Mouse (Mus musculus) forebrain, postnatal 0 days (tissue): ENCODE measurements around the gene Pip5kl1. TPM values are rescaled to one million over a fixed set of nuclear protein-coding genes. Genes with fewer than 3 reads are reported as not detected.

Experiments used
- ATAC-seq: fragments of 200-750 bp; cut with Nextera tagmentation; 2 replicates; pipeline ENCODE4 v1.8.0; 2017; ENCODE audit warnings: mild to moderate bottlenecking, moderate library complexity
- DNase-seq: peaks from one replicate; pipeline ENCODE4 v3.0.0-alpha.2; 2015
- H3K27ac ChIP-seq: fragments of 300-500 bp; sonication (generic); 2 replicates; pipeline ENCODE4 v1.5.1; 2014; ENCODE audit warnings: low read depth, mild to moderate bottlenecking, antibody characterized with exemption, low read length, moderate library complexity, mixed read lengths
- H3K27me3 ChIP-seq: fragments of 300-500 bp; sonication (generic); 2 replicates; pipeline ENCODE4 v1.6.1; 2014; ENCODE audit warnings: mild to moderate bottlenecking, low read length, mixed read lengths; ENCODE audit not compliant: insufficient read depth
- H3K36me3 ChIP-seq: fragments of 300-500 bp; sonication (generic); 2 replicates; pipeline ENCODE4 v1.6.1; 2014; ENCODE audit warnings: mild to moderate bottlenecking, moderate library complexity; ENCODE audit not compliant: insufficient read depth
- H3K4me1 ChIP-seq: fragments of 300-500 bp; sonication (generic); 2 replicates; pipeline ENCODE4 v1.6.1; 2014; ENCODE audit warnings: antibody characterized with exemption; ENCODE audit not compliant: insufficient read depth
- H3K4me2 ChIP-seq: fragments of 300-500 bp; sonication (generic); 2 replicates; pipeline ENCODE4 v1.6.1; 2014; ENCODE audit warnings: low read depth, mild to moderate bottlenecking, moderate library complexity
- H3K4me3 ChIP-seq: fragments of 300-500 bp; sonication (generic); 2 replicates; pipeline ENCODE4 v1.5.1; 2014; ENCODE audit warnings: low read depth, low read length, mixed read lengths
- H3K9ac ChIP-seq: fragments of 300-500 bp; sonication (generic); 2 replicates; pipeline ENCODE4 v1.6.1; 2014; ENCODE audit warnings: mild to moderate bottlenecking
- H3K9me3 ChIP-seq: fragments of 300-500 bp; sonication (generic); 2 replicates; pipeline ENCODE4 v1.6.1; 2016; ENCODE audit warnings: low read length
- CTCF ChIP-seq: sonication (generic); IDR thresholded peaks from 2 replicates; pipeline ENCODE4 v1.5.1; 2016; ENCODE audit warnings: antibody characterized with exemption, control low read depth, low read depth
- WGBS: fragments of 180-500 bp; shearing (Covaris S2); extraction: QIAGEN DNeasy Blood & Tissue Kit; methylation state at CpG from one replicate; pipeline ENCODE4 v1.1.7; 2014; 5-methylcytosine and 5-hydroxymethylcytosine counted together
- polyA plus RNA-seq: library from polyadenylated mRNA; unstranded; fragments of >200 nt; fragmentation: Nextera tagmentation; extraction: Ambion mirVana; gene quantifications from 2 replicates; pipeline ENCODE4 v1.2.1, GENCODE M21; 2015
- total RNA-seq: library from RNA; depleted of rRNA; stranded (reverse); fragments of >200 nt; gene quantifications from 2 replicates; pipeline ENCODE4 v1.2.3, GENCODE M21; 2014

Pip5kl1 gene
- total and polyA plus RNA-seq, 2 experiments from 2014 or later, result 8.2 to 11.8 TPM

GRCm38 (mm10) chr2:32574901-32575585 lies 446 bp downstream of the Pip5kl1 start:
- H3K9ac ChIP-seq, result peak overlapping the region; percentile 67
- DNase-seq, result peak; percentile 83
- H3K4me3 ChIP-seq, result peak overlapping the region; percentile 56
- H3K9me3 ChIP-seq, result no peaks in the 10 kb centered on the region
- peaks cover 8% of the 10 kb centered on the region; the same call in 1 of the 2 replicates for H3K36me3 ChIP-seq
- peak overlapping the region; percentile 40; the same call in 1 of the 2 replicates for H3K27ac ChIP-seq
- H3K4me2 ChIP-seq, result peak overlapping the region; percentile 99
- ATAC-seq, result peak; percentile 57
- TF ChIP-seq CTCF, result peak; percentile 81
- H3K4me1 ChIP-seq, result peaks cover 7% of the 10 kb centered on the region
- H3K27me3 ChIP-seq, result peaks cover 3% of the 10 kb centered on the region; the same call in 1 of the 2 replicates
- 1% methylated on average over 26 of the region's 26 CpGs for WGBS

DNA sequence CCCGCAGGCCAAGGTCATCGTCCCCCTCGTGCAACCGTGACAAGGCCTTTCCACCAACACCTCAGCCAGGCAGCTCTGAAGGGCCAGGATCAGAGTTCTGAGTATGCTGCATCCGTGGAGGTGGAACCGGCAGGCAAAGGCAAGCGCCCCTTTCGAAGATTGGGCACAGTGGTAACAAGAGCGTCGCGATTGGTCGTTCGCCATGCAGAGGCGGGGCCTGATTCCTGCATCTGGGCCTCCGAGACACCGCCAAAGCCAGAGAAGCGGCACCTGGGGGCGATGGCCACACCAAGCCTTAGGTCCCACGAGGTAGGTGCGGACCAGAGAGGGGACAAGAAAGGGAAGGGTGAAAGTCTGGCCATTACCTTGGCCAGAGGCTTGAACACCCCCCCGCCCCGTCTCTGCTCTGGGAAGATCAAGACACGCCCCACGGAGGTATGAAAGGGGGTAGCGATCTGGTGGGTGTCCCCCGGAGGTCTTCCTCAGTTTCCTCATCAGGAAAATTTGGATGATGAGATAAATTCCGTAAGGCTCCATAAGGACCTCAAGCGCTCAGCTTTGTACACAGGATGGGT lies 1.1 kb downstream of the Pip5kl1 start, which contains the start of gene 9430097D07Rik:
9430097D07Rik (minus strand) TSS at position 99 of the 575 bp plus-strand sequence.
- WGBS, result 5% methylated on average over 28 of the region's 28 CpGs
- Histone ChIP-seq H3K36me3 (peaks cover 8% of the 10 kb centered on the region; the same call in 1 of the 2 replicates), H3K9ac (peak within 1 kb of the TSS; percentile 67), H3K9me3 (no peaks in the 10 kb centered on the region), H3K4me2 (peak within 1 kb of the TSS; percentile 99), H3K27ac (peak within 1 kb of the TSS; percentile 40; the same call in 1 of the 2 replicates), H3K27me3 (peaks cover 3% of the 10 kb centered on the region; the same call in 1 of the 2 replicates), H3K4me3 (peak within 1 kb of the TSS; percentile 56), H3K4me1 (peaks cover 7% of the 10 kb centered on the region)
- TF ChIP-seq CTCF, result no peak
- ATAC-seq (peak; percentile 88), DNase-seq (peak; percentile 87)

DNA sequence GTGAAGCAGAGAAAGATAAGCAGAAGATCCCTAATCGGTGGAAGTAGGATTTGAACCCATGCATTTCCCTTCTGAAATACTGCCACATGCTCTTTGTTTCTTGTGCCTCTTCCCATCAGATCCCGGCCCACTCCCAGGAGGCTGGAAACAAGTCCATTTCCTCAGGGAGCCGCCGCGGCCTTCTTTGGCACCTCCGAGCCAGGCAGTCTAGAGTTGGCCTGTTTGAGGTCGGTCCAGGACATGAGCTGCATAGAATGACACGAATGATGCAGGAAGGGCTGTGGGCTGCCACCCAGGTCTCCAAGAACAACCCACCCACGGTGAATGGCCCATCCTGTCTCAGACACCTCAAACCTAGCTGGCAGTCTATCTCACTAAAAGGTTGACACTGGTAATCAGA lies 1.9 kb downstream of the Pip5kl1 start:
- ATAC-seq (no peak), DNase-seq (no peak)
- WGBS, result 87% methylated on average over 9 of the region's 9 CpGs
- Histone ChIP-seq H3K9ac (no peak overlapping the region), H3K27ac (no peak overlapping the region), H3K4me1 (peaks cover 4% of the 10 kb centered on the region), H3K4me3 (no peak overlapping the region), H3K36me3 (peaks cover 8% of the 10 kb centered on the region; the same call in 1 of the 2 replicates), H3K4me2 (no peak overlapping the region), H3K27me3 (peaks cover 3% of the 10 kb centered on the region; the same call in 1 of the 2 replicates), H3K9me3 (no peaks in the 10 kb centered on the region)
- no peak for TF ChIP-seq CTCF

DNA sequence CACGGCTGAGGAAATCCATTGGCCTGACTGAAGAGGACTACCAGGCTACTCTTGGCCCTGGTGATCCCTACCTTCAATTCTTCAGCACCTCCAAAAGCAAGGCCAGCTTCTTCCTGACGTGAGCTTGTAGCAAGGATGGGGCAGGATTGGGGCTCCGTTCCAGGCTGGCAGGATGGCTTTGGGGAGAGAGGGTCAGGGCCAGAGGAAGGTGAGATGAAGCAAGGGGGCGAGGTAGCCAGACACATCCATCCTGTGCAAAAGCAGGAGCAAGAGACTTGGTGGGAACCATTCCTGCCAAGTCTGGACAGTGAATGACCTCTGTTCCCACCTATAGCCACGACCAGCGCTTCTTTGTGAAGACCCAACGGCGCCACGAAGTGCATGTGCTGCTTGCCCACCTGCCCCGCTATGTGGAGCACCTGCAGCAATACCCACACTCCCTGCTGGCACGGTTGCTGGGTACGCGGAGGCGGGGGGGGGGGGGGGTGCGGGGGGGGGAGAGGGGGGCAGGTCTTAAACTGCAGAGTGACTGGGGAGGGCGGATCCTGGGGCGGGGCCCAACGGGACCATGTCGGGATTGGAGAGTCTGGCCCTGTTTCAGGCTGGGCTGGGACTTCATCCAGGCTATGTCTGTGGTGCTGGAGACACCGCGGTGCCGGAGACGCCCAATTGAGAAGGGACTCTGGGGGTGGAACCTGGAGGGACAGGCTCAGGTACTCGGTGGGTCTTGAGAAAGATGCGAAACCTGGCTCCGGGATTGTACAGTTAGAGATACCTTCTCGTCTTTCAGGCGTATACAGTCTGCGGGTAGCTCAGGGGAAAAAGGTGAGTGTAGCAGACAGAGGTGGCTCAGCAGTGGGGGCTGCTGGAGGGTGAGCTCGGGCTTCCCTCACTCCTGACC lies 3.8 kb downstream of the Pip5kl1 start:
- peaks cover 2% of the 10 kb centered on the region; the same call in 1 of the 2 replicates for H3K36me3 ChIP-seq
- no peak overlapping the region for H3K4me2 ChIP-seq
- H3K27me3 ChIP-seq, result peaks cover 3% of the 10 kb centered on the region; the same call in 1 of the 2 replicates
- 43% methylated on average over 25 of the region's 30 CpGs for WGBS
- H3K4me1 ChIP-seq, result 0 out of 2 replicates have a peak, but pooled peaks cover 3% of the 10 kb centered on the region
- no peaks in the 10 kb centered on the region for H3K9me3 ChIP-seq
- no peak overlapping the region for H3K4me3 ChIP-seq
- H3K9ac ChIP-seq, result no peak overlapping the region
- ATAC-seq (no peak), DNase-seq (no peak)
- no peak for TF ChIP-seq CTCF
- H3K27ac ChIP-seq, result no peak overlapping the region

GRCm38 (mm10) chr2:32581450-32582095 lies 7.0 kb downstream of the Pip5kl1 start:
- WGBS, result 34% methylated on average over 19 of the region's 19 CpGs
- ATAC-seq (peak; percentile 81), DNase-seq (peak; percentile 89)
- H3K9me3 ChIP-seq, result no peaks in the 10 kb centered on the region
- H3K4me2 ChIP-seq, result peak overlapping the region; percentile 41
- H3K36me3 ChIP-seq, result no peaks in the 10 kb centered on the region
- H3K27me3 ChIP-seq, result peaks cover 3% of the 10 kb centered on the region; the same call in 1 of the 2 replicates
- TF ChIP-seq CTCF, result peak; percentile 34
- 0 out of 2 replicates have a peak, but pooled peaks cover 3% of the 10 kb centered on the region for H3K4me1 ChIP-seq
- H3K9ac ChIP-seq, result no peak overlapping the region
- no peak overlapping the region for H3K27ac ChIP-seq
- peak overlapping the region; percentile 30 for H3K4me3 ChIP-seq
